Mouse (Mus musculus): ENCODE measurements around the gene Pten.
A peak's percentile ranks its signal among the peaks of the same experiment; 100 is the strongest.
"Not testable (repeated sequence)": the region's sequence is repeated elsewhere in the genome, so short reads cannot be mapped to it uniquely, and the experiment has no call there.

Gene Pten

GRCm38 (mm10) chr19:32807610-32808009 is 50.3 kb downstream of the Pten start:
- no peak for DNase-seq (ENCODE audit: low read depth, low spot score)

GRCm38 (mm10) chr19:32808690-32809089 is 51.4 kb downstream of the Pten start:
- no peak for DNase-seq (ENCODE audit: low read depth, low spot score)

GRCm38 (mm10) chr19:32809117-32809516 is 51.8 kb downstream of the Pten start:
- no peak for DNase-seq (ENCODE audit: low read depth, low spot score)

GRCm38 (mm10) chr19:32818759-32819158 is 61.5 kb downstream of the Pten start:
- DNase-seq (ENCODE audit: low read depth, low spot score): no peak

GRCm38 (mm10) chr19:32822959-32823358 is 65.7 kb downstream of the Pten start:
- DNase-seq (ENCODE audit: low read depth, low spot score): not testable (repeated sequence)

DNA sequence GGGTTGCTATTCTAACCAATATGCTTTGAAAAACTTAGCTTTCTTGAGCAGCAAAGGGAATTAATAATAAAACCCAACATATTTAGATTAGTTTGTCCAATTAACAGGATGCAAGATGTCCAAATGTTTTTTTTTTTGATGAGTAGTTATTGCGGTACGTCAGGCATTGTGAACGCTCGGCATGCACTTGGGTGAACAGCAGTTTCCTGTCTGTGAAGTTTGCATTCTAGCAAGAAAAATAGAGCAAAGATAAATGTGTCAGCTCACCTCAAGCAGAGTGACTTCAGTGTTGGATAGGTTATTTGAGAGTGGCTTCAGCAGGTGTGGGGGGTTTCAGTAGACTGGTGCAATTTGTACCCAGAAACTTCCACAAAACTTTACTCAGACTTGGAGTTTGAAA is 69.3 kb downstream of the Pten start:
- no peak for DNase-seq (ENCODE audit: low read depth, low spot score)

GRCm38 (mm10) chr19:32829871-32830270 is 72.6 kb downstream of the Pten start:
- DNase-seq (ENCODE audit: low read depth, low spot score): peak; percentile 43

DNA sequence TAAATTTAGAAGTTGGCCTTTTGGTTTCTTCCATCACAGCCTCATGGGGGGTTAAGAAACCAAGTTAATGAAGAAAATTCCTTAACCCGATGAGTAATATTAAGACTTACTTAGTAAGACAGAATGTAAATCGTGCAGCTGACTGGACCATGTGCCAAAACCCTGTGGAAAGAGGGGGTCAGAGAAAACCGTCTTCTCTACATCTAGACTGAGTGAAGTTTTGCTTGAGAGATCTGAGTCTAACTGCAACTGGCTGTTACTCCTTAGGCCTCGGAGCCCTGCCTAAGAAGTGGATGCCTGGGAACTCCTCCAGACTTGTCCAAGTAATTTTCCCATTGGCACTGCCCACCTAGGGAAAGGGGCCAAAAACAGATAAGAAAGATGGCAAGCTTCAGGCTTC is 74.0 kb downstream of the Pten start:
- DNase-seq (ENCODE audit: low read depth, low spot score): no peak

DNA sequence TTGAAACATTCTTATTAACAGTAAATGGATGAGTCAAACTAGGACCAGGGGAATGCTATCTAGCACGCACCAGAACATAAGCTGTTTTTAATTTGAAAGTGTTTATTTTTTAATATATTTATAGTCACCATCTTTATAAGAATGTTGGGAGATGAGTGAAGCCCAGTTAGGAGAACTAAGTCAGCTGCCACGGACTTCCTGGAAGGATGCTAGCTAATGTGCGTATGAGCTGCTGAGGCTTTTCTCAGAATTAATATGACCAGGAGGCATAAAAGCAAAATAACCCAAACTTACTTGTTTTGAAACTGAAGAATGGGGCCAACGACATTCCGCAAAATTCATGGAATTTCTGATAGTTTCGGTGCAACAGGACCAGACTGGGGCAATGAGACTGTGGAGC is 83.2 kb downstream of the Pten start:
- DNase-seq (ENCODE audit: low read depth, low spot score): no peak

GRCm38 (mm10) chr19:32844486-32844885 is 87.2 kb downstream of the Pten start:
- DNase-seq (ENCODE audit: low read depth, low spot score): no peak

DNA sequence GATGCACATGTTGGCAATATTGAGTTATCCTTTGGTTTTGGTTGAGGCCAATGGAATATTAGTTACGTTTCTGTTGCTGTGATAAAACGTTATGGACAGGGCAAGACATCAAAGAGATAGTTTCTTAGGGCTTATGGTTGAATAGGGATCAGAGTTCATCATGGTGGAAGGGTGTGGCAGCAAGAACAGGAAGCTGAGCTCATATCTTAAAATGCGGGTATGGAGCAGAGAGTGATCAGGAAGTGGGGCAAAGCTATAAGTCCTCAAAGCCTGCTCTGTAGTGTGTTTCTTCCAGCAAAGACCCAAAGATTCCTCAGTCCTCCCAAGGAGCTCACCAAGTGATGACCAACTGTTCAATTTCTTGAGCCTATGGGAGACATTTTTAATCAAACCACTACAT is 90.7 kb downstream of the Pten start:
- DNase-seq (ENCODE audit: low read depth, low spot score): no peak

- DNase-seq (ENCODE audit: low read depth, low spot score): peak; percentile 46
Observed at GRCm38 (mm10) chr19:32852306-32852705, 95.0 kb downstream of the Pten start.

- no peak for DNase-seq (ENCODE audit: low read depth, low spot score)
Observed at GRCm38 (mm10) chr19:32861675-32862575, 104.6 kb downstream of the Pten start.

DNA sequence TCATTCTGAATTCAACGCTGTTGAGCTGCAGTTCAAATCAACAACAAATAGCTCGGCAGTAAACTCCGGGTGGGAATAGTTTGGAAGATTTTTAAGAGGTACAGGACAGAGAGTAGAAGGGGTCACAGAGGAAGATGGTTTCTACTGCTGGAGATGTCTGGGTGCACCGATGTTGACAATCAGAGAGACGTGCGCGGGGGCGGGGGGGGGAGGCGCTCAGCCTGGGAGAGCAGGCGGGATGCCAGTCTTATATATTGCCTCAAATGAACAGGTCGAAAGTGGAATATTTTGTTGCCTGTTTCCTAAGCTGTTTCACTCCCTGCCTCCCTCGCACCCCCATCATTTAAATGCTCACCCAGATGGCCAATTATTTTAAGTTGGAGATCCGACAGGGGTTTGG is 109.5 kb downstream of the Pten start:
- no peak for DNase-seq (ENCODE audit: low read depth, low spot score)

GRCm38 (mm10) chr19:32867181-32867897 is 110.0 kb downstream of the Pten start:
- DNase-seq (ENCODE audit: low read depth, low spot score): no peak

DNA sequence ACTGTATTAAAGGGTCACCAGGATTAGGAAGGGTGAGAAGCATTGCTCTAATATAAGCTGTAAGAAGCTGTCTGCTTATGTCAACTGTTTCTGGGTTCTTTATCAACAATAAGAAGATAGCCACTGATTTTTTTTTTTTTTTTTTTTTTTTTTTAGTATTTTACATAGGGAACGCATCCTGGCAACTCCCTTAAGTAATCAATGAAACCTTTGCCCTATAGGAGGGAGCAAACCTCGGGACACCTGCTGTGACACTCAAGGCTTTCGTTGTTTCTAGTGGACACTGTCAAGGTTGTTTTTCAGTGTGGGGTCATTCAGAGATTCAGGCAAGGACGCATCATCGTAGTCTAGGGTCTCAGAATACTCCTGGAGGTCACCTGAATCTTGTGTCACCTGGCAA is 111.3 kb downstream of the Pten start:
- DNase-seq (ENCODE audit: low read depth, low spot score): peak; percentile 24

DNA sequence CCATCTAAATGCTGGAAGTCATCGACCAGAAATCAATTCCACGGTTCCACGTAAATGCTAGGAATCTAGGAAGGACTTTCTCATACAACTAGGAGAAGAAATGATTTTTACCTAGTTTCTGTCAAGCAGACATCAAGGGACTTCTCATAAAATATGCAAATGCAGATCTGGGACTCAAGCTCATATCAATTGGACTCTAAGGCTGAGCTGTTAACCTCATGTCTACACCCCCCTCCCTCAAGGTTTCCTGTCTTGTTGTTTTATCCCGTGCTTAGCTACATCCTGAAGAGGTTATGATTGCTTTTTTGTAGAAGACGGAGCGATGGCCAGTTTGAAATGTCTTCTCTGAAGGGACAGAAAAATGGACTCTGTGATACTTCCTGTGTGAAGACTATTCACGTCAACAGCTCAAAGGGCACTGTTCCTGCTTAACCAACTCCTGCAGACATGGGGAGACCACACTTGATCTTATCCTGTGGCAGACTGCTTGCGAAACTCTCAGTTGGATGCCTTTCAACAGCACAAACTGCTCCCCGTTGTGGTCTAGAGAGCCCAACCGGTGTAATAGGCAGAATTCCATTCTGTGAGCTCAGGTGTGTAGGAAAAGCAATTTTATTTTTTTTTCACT is 111.9 kb downstream of the Pten start:
- DNase-seq (ENCODE audit: low read depth, low spot score): no peak

- no peak for DNase-seq (ENCODE audit: low read depth, low spot score)
Observed at GRCm38 (mm10) chr19:32873904-32874637, 116.8 kb downstream of the Pten start.

Measured in ZHBTc4 (cell line).